Mouse (Mus musculus): ENCODE results near the gene Tmem106c.

Gene Tmem106c

DNA sequence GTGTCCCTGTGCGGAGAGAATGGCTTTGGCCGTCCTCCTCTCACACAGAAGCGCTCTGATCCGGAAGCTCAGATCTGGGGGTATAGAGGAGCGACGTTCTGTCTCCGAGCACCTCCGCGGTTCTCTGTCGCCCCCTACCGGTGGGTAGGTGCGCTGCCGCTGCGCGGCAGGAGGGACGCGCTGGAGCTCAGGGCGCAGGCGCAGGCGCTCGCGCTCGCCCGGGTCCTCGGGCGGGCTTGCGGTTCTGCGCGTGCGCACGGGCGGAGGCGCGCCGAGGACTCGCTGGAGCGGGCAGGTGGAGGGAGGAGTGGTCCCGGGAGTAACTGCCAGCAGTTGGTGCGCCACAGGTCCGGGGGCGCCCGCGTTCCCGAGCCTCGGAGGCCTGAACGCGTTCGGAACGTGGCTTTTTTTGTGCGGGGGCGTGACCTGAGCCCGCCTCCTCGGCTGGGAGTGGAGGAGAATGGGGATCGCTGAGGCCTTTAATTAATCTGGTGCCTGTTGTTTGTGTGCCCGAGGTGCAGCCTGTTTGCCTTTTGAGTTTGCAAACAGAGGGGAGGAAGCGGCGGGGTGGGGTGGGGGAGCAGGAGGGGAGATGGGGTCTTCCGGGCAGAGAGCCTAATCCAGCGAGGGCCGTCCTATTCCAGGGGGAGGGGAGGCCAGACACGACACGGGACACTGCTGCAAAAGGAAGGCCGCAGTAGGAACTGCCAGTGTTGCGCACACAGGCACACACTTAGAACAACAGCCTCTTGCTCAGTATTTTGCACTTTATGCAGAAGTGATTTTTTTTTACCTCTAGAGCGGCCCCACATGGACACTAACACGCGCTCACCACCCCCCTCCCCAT is at the start of gene Tmem106c:
Gene Tmem106c, plus strand, starts transcription at position 212 of the 847 bp plus-strand sequence.
- peak; percentile 72 for DNase-seq (ENCODE audit: low read depth, low spot score)

DNA sequence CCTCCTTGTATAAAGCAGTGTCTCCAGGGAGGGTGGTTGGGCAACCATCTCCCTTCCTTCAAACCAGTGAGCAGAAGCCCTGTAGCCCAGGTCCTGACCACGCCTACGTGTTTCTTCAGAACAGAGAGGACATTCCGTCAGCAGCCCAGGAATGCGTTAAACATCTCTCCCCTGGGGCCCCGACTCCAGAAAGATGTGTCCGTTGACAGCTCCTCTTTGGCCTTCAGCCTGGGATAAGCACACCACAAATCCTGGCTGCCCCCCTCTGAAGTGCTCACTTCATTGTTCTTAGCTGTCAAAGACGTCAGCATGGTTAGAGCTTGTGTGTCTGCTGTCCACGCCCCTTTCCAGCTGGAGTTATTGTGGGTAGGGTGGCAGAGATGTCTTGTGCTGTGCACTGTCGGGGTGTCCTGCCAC is 49.7 kb upstream of the Tmem106c start:
- no peak for DNase-seq (ENCODE audit: low read depth, low spot score)

DNA sequence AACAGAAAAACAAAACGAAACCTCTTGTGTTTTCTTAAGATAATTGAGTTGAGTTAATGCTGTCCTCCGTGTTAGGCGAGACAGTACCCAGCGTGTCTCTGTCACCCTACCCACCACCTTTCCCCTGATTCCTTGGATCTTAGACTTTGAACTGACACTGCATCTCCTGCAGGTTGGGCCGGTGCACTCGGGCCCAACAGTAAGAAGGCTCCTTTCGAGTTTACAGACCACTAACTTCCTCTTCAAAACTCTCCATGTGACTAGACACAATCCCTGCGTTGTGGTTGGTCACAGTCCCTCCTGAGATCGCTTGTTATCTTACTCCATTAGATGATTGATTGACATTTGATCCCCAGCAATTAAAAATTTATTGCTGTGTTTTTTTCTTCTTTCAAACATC is 46.0 kb upstream of the Tmem106c start:
- no peak for DNase-seq (ENCODE audit: low read depth, low spot score)

DNA sequence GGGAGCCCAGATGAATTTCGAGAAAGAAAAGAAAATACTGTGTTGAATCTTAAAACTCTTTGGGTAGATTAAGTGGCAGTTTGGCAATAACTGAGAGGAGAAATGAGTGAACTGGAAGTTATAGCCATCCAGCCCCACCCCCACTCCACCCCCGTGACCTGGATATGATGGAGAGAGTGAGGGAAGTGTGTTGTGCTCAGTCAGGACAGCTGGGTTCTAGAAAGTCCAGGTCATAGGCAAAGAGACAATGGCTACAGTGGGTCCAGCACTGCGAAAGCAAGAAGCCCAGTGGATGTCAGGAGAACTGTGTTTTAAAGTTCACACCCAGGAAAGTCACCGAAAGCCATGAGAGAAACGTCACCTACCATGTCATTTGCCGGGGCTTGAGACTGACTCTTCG is 44.8 kb upstream of the Tmem106c start:
- DNase-seq (ENCODE audit: low read depth, low spot score) = no peak

DNA sequence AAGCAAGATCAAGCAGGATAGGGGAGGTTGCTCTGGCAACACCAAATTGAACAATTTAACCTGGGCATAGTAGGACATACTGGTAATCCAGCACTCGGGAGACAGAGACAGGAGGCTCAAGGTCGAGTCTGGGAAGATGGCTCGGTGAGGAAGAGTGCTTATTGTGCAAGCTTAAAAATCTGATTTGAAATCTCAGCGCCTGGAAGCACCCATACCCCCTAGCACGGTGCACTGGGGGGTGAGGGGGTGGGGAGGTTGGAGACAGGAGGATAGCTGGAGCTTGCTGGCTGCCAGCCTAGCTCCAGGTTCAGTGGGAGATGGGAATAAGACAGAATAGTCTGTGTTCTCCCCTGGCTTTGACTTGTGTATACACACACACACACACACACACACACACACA is 43.7 kb upstream of the Tmem106c start:
- DNase-seq (ENCODE audit: low read depth, low spot score) = no peak

DNA sequence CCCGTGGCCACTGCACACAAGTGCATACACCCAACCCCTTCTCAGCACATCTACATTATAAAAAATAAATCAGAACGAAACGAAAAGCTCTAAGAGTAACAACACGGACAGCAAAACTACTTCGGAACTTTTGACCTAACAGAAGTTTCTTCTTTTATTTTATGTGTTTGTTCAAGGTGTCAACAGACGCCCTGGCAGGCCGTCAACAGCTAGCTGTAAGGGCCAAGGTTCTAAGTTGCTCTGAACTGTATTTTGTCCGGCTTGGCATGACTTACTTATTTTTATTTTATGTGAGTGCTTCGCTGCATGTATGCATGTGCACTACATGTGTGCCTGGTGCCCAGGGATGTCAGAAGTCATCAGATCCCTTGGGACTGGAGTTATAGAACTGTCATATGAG is 42.2 kb upstream of the Tmem106c start:
- no peak for DNase-seq (ENCODE audit: low read depth, low spot score)

DNA sequence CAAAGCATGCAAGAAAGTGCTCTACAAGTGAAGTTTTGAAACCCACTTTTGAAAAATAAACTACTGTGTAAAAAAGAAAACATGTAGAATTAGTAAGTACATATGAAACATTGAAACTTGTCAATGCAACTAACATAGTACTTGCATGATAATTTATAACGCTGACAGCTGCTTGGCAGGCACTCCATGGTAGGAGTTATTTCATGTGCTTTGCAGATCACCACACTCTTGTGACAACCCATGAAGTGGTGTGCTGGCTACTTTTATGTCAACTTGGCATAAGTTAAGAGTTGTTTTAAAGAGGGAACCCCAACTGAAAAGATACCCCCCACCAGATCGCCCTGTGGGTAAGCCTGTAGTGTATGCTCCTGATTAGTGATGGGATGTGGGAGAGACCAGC is 41.6 kb upstream of the Tmem106c start:
- no peak for DNase-seq (ENCODE audit: low read depth, low spot score)

DNA sequence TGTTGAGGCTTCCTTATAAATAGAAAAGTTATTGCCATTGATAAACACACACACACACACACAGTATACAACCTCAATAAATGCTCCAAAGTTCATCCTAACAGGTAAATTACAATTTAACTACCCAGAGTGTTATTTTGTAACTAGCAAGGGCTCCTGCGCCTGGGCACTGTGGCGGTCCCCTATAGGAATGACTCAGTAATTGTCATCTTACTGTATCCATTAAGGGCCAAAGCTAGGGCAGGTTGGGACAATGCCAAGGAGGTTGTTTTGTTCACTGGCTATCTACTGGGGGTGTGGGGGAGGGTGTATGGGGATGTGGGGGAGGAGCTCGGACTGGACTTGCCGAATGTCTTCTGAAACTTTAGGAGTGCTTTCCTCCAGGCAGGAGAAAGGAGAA is 37.0 kb upstream of the Tmem106c start:
- DNase-seq (ENCODE audit: low read depth, low spot score) = no peak

DNA sequence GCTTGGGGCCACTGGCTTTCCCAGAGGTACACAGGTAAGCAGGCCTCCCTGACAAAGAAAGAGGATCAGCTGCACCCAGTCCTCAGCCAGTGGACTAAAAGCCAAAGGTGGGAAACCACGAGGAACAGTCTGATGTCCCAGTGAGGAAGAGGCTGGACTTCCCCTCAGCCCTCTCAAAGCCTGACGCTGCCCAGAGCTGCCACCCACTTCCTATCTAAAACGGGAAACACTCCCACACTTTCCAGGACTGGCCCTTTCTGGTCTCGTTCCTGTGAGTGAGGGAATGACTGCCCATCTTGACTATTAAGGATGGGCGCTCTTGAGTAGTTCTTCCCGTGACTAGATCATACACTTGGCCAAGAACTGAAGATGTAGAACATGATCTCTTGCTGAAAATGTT is 36.2 kb upstream of the Tmem106c start:
- no peak for DNase-seq (ENCODE audit: low read depth, low spot score)

DNA sequence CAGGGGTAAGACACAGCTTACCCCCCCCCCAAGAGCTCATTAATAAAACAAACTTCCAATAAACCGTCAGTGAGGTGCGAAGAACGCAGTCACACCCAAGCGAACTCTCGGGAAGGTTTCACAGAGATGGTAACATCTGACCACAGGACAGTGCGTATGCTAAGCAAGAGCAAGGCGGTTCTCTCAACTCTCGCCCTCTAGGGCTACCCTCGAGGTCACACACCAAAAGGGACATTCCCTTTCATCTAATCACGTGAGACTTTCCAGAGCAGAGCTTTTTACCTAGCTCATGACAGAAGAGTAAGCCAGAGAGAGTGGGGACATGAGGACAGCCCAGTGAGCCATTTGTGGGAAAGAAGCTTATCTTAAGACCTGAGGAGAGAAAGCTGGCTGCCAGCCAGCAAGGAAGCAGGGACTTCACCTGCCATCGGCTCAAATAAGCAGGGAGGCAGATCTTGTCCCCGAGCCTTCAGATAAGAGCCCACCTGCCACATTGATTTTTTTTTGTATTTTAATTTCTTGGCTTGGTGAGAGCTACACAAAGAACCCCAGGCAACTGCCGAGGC is 34.7 kb upstream of the Tmem106c start:
- no peak for DNase-seq (ENCODE audit: low read depth, low spot score)

DNA sequence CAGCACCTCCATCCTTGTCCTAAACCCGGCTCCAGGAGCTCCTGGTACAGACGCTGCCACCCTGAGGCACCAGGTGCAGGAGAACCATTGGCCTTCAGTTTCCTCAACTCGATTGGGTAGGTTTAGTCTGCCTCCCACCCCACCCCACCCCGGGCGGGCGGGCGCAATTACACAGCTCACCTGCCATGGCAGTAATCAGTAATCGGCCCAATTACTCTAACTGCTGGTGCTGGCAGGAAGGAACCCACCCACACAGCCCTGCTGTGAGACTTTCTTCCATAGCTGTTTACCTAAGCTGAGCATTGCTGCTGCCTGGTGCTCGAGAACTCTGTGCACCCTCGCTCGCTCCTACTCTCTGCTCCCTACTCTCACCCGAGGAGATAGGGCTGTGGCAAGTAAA is 31.6 kb upstream of the Tmem106c start:
- no peak for DNase-seq (ENCODE audit: low read depth, low spot score)

DNA sequence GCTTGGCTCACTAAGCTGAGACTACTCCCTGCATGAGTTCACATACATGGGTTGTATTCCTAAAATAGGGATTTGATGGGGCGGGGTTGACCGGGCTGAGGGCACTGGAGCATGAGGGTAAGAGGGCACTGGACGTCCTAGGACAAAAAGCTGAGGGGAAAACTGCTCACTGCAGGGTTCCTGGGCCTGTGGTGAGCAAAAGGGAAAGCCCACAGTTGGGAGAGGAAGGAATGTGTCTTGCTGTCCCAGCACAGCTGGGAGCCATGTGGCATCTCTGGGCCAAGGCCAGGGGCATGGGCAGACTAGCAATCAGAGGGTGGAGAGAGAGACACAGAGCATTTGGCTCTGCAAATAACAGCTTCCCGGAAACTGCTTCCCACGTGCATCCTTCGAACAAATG is 25.4 kb upstream of the Tmem106c start:
- DNase-seq (ENCODE audit: low read depth, low spot score) = no peak

DNA sequence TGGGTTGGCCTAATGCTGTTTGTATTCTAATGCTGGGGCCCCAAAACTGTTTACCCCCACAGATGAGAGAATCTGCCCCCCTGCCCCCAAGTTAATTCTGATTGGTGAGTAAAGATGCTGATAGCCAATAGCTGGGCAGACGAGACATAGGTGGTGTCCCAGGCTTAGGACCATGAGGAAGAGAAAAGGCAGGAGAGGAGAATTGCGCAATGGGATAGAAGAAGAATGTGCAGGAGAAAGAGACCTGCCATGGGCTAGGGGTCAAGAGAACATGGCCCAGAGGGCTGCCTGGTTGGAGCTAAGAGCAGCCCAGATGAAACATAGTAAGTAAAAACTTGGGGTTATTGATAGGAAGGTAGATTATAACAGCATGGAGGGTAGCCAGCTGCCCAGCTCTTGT is 23.9 kb upstream of the Tmem106c start:
- DNase-seq (ENCODE audit: low read depth, low spot score) = no peak

DNA sequence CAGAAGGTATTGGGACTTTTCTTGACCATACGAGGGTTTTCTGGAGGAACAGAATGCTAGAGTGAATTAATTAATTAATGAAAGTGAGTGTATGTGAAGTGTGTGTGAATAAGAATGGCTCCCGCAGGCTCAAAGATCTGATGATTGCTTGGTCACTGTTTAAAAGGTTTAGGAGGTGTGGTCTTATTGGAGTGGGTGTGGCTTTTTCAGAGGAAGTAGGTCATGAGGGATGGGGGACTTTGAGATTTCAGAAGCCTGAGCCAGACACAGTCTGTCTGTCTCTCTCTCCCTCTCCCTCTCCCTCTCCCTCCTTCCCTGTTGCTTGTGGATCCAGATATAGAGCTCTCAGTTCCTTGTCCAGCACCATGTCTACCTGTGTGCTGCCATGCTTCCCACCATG is 22.7 kb upstream of the Tmem106c start:
- DNase-seq (ENCODE audit: low read depth, low spot score) = no peak

DNA sequence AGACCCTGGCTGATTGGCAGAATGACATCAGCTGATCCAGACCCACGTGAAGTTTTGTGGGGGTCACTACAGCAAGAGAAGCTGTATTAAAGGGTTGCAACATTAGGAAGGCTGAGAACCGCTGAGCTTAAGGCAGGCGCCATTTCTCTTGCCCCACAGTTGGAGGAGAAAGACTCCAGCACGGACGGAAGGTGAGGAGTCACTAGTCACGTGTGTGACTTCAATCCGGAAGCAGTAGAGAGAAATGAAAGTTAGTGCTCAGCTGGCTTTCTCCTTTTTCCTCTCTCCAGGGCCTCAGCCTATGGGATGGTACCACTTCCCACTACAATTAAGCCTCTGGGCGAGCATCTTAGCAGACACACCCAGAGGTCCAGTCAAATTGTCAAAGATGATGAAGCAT is 21.5 kb upstream of the Tmem106c start:
- DNase-seq (ENCODE audit: low read depth, low spot score) = no peak

DNA sequence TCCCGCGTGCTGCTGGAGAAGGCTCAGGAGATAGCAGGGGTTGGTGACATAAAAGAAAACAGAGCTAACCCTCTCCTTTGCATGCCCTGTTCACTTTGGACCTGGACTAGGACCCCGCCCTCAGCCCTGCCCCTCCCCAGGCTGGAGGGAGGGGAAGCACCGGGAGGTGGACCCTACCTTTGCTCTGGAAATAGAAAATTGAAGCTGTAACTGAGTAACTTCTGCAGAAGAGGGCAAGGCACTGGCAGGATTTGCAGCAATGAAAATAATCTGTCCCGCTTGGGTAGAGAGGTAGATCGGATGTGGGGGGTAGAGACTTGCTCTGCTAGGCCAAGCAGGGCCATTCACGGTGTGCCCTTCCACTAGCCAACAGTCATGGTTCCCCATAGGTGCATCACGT is 20.6 kb upstream of the Tmem106c start:
- no peak for DNase-seq (ENCODE audit: low read depth, low spot score)

DNA sequence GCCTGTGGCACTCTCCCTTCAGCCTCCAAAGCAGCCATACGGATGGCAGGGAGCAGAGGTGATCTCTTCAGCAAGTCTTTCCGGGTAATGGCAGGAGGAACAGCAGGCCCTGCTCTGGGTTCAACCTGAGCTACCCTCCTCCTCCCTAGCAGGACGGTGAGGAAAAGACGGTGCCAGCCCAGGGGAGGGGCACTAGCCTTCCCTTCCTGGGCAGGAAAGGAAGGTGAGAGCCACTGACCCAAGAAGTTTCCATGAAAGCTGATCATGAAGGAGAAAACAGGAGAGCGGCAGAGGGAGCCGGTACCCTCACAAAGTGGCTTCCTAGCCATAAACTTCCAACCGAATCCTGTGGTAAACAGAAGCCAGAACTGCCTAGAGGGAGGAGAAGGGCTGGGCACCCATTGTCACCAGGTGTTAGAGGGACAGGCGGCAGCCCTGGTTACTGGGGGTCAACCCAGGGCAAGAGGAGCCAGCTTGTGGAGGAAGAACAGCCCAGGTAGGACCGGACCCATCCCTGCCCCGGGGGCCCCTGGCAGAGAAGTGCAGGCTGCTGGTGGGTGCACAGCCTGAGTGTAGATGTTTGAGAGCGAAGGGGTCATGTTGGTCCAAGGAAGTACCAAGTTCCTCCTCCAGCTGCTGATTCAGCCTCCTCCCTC is 19.0 kb upstream of the Tmem106c start:
- no peak for DNase-seq (ENCODE audit: low read depth, low spot score)

DNA sequence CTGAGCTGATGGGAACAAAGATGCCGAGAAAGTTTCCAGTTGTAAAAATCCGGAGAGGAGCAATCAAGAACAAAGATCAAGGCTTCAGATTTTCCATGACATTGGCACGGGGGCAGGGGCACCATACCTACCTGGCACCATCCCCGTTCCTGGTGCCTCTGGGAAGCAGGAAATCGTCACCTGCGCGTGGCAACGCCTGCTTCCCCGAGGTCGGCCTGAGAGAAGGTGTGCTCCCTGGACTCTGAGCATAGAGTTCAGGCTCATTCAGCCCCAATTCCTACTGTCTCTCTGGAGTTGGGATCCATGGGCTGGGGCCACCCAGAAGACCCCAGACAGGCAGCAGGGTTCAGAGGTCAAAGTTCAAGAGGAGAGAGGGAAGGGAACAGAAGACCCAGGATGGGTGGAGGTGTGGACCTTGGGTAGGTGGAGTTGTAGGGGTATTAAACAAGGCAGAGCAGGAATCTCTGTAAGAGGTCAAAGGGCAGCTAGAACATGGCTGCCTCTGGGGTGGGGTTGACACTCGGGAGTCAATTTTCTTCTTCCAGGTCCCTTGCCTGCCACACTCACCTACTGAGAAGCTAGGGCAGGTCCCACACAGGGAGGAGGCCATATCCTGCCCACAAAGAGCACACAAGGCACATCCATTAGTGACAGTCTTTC is 18.2 kb upstream of the Tmem106c start:
- DNase-seq (ENCODE audit: low read depth, low spot score) = no peak

DNA sequence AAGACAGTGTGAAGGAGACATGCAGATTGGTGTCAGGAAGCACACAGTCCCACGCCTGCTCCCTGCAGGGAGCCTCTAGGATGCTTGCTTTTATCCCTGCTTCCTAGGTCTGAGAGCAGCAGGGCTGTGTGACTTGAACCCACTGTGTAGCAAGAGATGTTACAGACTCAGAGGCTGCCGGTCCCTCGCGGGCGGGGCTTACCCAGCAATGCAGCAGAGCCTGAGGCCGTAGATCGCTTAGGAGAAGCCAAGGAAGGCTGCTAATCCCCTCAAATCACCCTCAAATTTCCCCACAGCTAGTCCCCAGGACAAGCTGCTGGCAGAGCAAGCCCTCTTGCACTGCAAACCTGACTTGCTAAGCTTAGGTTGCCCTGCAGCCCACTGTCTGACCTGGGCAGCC is 15.3 kb upstream of the Tmem106c start:
- no peak for DNase-seq (ENCODE audit: low read depth, low spot score)

DNA sequence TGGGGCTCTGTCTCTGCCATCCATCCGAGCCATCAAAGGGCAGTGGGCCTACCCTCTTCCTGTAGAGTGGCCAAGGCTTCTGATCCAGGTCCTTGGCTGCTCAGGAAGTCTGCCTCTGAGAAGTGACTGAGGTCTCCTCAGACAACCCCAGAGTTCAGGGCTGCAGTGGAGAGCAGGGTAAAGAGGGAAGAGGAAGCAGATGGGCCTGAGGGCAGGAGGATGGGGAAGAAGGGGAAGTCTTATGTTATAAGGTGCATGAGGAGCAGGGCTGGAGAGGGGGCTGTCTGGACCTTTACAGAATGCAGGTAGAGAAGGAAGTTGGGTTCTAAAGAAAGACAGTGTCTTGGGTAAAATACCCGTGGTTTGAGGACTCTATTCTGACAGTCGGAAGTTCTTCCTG is 14.3 kb upstream of the Tmem106c start:
- DNase-seq (ENCODE audit: low read depth, low spot score) = no peak

DNA sequence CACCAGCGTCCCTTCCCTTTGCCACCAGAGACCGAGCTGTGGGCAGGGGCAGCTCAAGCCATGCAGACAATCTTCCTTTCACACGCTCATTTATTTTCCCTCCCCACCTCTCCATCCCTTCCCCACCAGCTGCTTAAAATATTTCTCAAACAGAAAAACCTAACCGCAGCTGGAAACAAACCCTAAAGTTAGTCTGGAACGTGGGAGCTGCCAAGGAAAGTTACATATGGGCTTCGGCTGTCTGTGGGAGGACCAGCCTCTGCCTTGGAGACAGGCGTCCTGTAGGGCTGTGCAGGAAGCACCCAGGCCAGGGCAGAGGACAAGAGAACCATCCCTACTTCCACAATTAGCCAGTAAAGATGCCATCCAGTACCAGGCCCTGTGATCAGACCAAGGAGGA is 13.8 kb upstream of the Tmem106c start:
- peak; percentile 48 for DNase-seq (ENCODE audit: low read depth, low spot score)

DNA sequence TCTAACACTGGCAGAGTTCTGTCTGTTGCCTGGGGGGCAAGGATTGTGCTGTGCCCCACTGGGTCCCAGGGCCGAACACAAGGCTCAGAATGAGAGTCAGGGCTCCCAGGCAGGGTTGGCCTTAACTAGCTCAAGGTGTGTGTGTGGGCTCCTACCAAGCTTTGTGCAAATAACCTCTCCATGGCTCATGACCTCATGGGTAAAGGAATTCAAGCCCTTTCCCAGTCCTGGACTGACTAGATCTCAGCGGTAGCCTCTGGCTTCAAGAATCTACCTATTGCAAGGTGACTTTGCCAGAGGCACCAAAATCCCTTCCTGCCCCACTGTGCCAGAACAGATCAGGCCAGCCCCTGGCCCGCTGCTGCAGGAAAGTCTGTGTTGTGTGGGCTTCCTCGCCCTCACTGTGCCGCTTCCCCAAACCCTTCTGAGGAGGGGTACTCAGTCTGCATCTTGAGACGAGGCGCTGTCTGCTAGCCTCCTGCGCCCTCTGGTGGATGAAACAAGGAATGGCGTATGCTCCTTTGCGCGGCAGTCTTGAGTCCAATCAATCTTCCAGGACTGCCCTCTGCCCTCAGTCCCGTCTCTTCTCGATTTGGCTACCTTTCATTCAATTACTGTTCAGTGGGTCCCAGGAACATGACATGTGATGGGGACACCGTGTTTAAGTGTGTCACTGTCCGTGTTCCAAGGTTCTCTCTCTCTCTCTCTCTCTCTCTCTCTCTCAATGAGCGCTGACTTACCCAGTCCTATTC is 11.7 kb upstream of the Tmem106c start:
- DNase-seq (ENCODE audit: low read depth, low spot score) = no peak
